Mouse (Mus musculus): ENCODE data around the gene Abhd12. TPM values are rescaled to one million over a fixed set of nuclear protein-coding genes. Genes with fewer than 3 reads are reported as not detected.

Abhd12 gene
- polyA plus RNA-seq (2012): 27.8 and 38.3 TPM in 2 replicates

DNA sequence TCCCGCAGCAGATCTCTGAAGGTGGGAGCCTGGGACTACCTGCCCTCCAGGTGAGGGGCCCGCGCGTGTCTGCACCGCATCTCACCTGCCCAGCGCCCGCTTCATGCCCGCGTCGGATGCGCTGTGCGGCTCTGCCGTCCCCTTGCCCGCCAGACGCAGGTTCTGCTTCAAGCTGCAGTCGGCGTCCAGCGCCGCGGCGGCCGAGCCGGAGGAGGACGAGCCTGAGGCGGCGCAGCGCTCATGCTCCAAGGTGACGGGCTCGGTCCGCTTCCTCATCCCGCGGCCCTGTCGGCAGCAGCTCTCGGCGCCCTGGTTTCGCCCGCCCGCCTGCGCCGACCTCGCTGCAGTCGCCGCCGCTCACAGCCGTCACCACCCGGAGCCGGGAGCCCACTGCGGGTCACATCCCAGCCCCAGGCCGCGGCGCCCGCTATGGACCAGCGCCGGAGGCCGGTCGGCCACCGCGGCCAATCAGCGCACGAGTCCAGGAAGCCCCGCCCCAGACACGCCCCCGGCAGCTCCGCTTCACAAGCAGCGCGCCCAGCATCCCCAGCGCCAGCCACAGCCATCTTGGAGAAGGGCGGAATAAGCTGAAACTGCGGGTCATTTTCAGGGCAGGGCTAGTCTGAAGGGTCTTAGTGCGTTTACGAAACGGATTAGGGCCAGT is at the start of gene Abhd12:
TSS of gene Abhd12 (minus strand) at position 470 of the 664 bp plus-strand sequence.
- TF ChIP-seq GATA1 (IDR thresholded peaks at IDR 0.05; ENCODE audit: low read length): no peak

DNA sequence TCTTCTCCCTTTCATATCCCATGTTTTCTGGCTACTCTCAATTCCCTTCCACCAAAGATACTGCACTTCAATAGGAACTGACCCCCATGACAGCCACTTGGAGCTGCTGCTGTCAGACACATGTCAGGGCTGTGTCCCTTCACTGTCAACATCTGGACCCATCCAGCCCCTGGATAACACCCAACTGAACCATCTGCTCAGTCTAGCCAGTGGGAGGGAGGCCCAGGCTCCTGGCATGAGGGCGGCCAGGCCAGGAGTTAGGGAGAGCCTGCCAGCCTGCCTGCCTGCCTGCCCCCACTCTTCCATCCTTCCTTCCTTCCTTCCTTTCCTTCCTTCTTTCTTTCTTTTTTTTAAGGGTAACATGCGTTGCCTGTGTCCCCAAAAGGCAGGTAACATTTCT is 46.7 kb upstream of the Abhd12 start:
- TF ChIP-seq GATA1 (IDR thresholded peaks at IDR 0.05; ENCODE audit: low read length): no peak

DNA sequence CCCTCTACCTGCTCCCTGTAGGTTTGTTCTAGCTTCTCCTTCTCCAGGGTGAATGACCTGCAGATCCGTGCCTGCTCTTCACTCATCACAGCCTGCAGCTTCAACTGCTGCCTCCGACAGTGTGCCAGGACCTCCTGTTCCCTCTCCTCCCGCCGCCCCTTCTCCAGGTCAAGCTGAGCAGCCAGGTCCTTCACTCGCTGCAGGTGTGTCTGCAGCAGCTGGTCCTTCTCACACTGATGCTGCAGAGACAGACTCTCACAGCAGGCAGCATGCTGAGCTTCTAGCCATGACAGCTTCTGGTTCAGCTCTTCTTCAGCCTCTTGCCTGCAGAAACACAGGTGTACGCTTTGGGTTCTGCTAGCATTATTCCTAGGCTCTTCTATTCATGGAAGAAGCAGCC is 45.5 kb upstream of the Abhd12 start:
- TF ChIP-seq GATA1 (IDR thresholded peaks at IDR 0.05; ENCODE audit: low read length): no peak

DNA sequence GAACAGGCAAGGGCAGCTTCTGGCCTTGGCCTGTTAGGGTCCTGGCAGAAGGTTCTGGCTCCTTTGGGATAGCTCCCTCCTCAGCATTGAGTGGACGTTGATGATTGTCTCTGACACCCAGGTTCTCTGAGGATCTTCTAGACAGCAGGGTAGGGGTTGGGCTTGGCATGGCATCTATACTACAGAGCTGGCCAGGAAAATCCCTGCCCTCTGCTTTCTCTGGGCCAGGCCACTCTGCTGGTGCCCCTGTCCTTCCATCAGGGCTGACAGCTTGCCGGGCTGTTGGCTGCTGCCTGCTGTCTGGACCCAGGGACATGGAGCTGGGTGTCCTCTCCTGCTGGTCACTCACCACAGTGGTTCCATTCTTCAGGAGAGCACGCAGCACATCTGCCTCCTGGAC is 45.1 kb upstream of the Abhd12 start:
- no peak for TF ChIP-seq GATA1 (IDR thresholded peaks at IDR 0.05; ENCODE audit: low read length)

DNA sequence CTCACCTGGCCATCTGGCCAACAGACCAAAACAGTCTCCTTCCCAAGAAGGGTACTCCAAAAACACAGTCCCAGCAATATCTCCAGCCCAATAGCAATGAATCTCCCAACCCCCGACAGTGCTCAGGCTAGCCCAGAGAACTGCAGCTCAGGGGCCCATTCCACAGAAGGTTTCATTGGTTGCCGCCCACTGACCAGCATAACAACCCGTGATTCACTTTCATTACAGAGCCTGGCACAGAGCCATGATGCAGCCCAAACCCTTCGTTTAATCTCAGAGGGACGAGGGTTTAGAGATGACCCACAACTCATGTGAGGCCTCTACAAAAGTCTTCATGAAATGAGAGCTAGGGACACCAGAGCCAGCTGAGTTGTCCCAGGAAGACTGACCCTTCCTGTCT is 44.2 kb upstream of the Abhd12 start:
- no peak for TF ChIP-seq GATA1 (IDR thresholded peaks at IDR 0.05; ENCODE audit: low read length)

GRCm38 (mm10) chr2:150944017-150944416 is 39.5 kb upstream of the Abhd12 start:
- no peak for TF ChIP-seq GATA1 (IDR thresholded peaks at IDR 0.05; ENCODE audit: low read length)

DNA sequence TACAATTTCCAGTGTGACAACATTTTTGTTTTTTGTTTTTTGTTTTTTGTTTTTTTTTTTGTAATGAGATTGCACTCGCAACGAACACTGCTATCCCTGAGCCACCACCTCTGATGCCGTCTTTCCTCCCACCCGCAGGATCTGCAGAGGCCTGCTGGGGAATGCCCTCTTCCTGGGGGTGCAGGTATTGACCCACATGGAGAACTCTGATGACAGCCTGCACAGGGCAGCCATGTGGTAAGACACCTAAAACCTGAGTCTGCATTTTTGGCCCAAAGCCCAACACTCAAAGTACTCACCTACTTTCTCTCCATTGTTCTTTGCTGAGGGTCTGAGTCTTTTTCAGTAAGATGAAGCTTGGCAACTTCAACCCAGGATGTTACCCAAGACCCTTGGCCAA is 30.1 kb upstream of the Abhd12 start:
- no peak for TF ChIP-seq GATA1 (IDR thresholded peaks at IDR 0.05; ENCODE audit: low read length)

GRCm38 (mm10) chr2:150933482-150933881 is 28.9 kb upstream of the Abhd12 start:
- no peak for TF ChIP-seq GATA1 (IDR thresholded peaks at IDR 0.05; ENCODE audit: low read length)

DNA sequence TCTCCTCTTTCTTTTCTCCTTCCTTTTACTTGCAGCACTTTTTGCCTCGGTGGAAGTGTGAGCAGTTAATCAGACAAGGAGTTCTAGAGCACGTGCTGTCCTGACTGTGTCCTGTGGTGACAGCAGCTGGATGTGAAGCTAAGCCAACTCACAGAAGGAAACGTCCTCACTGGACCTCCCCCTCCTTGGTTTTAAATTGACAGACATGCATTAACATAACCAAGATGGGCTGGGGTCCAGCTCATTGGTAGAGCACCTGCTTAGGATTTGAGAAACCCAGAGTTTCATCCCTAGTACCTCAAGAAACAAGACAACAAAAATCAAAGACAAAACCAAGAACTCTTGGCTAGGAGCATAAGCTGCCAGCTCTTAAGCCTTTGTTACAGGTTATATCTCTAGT is 26.3 kb upstream of the Abhd12 start:
- no peak for TF ChIP-seq GATA1 (IDR thresholded peaks at IDR 0.05; ENCODE audit: low read length)

DNA sequence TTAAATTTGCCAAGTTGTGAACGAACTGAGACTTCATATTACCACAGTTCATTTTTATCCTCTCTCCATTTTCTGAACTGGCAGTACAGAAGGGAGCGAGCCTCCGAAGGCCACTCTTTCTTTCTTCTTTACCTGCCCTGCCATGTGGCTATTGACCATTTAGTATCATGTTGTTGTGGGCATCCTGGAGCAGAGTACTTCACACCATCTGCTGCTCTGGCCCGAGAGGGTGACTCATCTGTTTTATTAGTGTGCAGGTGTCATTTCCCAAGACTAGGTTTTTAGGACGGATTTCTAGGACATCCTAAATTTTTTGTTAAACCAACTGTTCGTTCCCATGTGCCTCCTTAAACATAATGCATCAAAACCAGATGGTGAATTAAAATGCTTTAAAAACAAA is 24.6 kb upstream of the Abhd12 start:
- no peak for TF ChIP-seq GATA1 (IDR thresholded peaks at IDR 0.05; ENCODE audit: low read length)

DNA sequence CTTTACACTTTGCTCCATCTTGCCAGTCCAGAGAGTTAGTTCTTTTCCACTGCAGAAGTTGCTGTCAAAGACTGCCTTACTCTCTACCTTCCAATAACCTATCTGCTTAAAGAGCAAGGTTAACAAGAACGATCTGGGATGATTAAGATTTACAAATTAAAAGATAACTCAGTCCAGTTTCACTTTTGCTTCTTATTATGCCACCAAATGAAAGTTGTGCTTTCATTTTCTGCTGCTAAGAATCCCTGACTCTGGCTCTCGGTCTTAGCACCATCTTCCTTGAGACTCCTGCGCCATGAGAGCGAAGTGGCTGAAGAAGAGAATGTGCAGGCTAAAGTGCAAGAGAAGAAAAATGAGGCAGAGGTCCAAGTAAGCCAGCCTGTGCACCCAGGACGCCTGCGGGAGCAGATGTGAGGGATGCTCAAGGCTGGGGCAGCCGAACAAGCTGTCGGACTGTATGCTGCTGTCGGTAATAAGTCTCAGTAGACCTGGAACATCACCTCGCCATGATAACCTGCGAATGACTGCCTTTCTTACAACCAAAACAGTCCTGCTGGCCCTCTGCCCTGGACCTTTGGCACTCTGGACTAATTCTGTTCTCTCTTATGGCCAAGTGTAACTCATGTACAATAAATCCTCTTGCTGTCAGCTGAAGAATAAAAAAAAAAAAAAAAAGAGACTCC is 22.6 kb upstream of the Abhd12 start:
- no peak for TF ChIP-seq GATA1 (IDR thresholded peaks at IDR 0.05; ENCODE audit: low read length)

- no peak for TF ChIP-seq GATA1 (IDR thresholded peaks at IDR 0.05; ENCODE audit: low read length)
Observed at GRCm38 (mm10) chr2:150923505-150923904, 19.0 kb upstream of the Abhd12 start.

GRCm38 (mm10) chr2:150923026-150923425 is 18.5 kb upstream of the Abhd12 start:
- TF ChIP-seq GATA1 (IDR thresholded peaks at IDR 0.05; ENCODE audit: low read length): no peak

DNA sequence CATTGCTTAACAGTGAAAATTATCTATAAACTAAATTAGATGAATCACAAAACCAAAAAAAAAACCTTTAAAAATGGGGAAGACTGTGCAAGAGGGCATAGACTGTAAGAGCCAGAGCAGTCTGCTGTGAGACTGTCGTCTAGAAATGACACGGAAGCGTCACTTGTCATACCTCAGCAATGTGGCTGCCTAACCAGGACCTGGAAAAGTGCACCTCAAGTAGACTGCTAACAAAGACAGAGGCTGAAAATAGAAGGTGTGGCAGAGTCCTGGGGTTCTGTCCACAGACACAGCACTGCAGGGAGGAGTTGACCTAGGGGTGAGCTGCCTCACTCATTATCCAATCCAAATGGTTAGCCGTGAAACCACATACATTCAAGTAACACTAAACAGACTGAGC is 17.6 kb upstream of the Abhd12 start:
- TF ChIP-seq GATA1 (IDR thresholded peaks at IDR 0.05; ENCODE audit: low read length): no peak

DNA sequence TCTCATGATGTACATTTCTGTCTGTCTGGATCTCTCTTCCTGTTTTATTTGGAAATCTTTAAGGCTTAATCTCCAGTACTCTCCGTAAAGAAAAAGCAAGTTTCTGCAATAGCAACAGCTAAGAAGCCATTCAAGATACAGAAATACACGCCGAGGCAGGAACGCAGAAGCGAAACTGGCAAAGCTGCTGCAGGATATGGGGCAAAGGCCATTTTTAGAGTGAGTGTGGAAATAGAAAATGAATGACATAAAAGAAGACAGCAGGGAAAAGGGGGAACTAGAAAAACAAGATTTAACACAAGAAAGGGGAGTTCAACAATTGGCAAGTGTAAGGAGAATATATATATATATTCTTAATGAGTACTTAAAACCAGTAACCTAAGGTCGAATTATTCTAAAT is 17.2 kb upstream of the Abhd12 start:
- no peak for TF ChIP-seq GATA1 (IDR thresholded peaks at IDR 0.05; ENCODE audit: low read length)

GRCm38 (mm10) chr2:150920543-150920942 is 16.0 kb upstream of the Abhd12 start:
- TF ChIP-seq GATA1 (IDR thresholded peaks at IDR 0.05; ENCODE audit: low read length): no peak

DNA sequence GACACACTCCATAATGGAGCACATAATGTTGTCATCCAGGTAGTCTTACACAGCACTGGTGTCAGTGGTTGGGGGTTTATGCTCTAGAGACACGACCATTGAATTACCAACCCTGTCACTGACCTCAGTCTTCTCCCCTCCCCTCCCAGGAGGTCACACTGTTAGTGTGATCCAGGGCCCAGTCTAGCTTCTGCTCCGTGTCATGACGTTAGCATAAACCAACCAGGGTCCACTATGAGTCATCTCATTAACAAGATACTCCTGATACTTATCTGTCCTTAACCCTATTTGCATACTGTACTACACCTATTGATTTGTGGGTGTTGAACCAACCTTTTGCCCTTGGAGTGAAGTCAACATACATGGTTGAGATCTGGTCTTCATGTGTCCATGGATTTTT is 14.2 kb upstream of the Abhd12 start:
- TF ChIP-seq GATA1 (IDR thresholded peaks at IDR 0.05; ENCODE audit: low read length): no peak

All from G1E-ER4 (cell line).